Mouse (Mus musculus) v-Abl transformed pro-B cells (cell line): ENCODE measurements around the gene Gm2663.
"Not testable (repeated sequence)": the region's sequence is repeated elsewhere in the genome, so short reads cannot be mapped to it uniquely, and the experiment has no call there.

Source experiments
- in situ Hi-C, 2 experiments: fragments of 400-800 bp; cut with MboI; formaldehyde crosslinking; loops; one replicate each; pipeline ENCODE4 v1.15.1; 2025; ENCODE audit not compliant: unreplicated experiment in 2 of 2

Gm2663 gene

GRCm38 (mm10) chr6:40999379-40999778 lies at the start of gene Gm2663:
Gene Gm2663 (minus strand): TSS chr6:40999479.
- in situ Hi-C loops, result not testable (repeated sequence)

GRCm38 (mm10) chr6:41048602-41049001 lies 49.3 kb upstream of the Gm2663 start:
- in situ Hi-C loops, result loop anchor here (5.0 to 25.0 kb wide), 6 partner anchors 151 to 1814 kb away; partner anchors contain the start of genes Casp2 (in 1 of the 2), Tcaf3 (in 1 of the 2) and Tmem139 (in 1 of the 2)

GRCm38 (mm10) chr6:41047961-41048360 lies 48.7 kb upstream of the Gm2663 start:
- in situ Hi-C loops, result loop anchor here (5.0 to 25.0 kb wide), 6 partner anchors 151 to 1814 kb away; partner anchors contain the start of genes Casp2 (in 1 of the 2), Tcaf3 (in 1 of the 2) and Tmem139 (in 1 of the 2)

- in situ Hi-C loops, result loop anchor here (5.0 to 25.0 kb wide), 6 partner anchors 150 to 1815 kb away; partner anchors contain the start of genes Casp2 (in 1 of the 2), Tcaf3 (in 1 of the 2) and Tmem139 (in 1 of the 2)
These were observed 47.9 kb upstream of the Gm2663 start for GRCm38 (mm10) chr6:41047202-41047601.

GRCm38 (mm10) chr6:41046553-41046952 lies 47.3 kb upstream of the Gm2663 start:
- in situ Hi-C loops, result loop anchor here (5.0 to 25.0 kb wide), 6 partner anchors 149 to 1816 kb away; partner anchors contain the start of genes Casp2 (in 1 of the 2), Tcaf3 (in 1 of the 2) and Tmem139 (in 1 of the 2)

- in situ Hi-C loops, result loop anchor here (5.0 to 25.0 kb wide), 6 partner anchors 147 to 1818 kb away; partner anchors contain the start of genes Casp2 (in 1 of the 2), Tcaf3 (in 1 of the 2) and Tmem139 (in 1 of the 2)
These were observed 45.5 kb upstream of the Gm2663 start for GRCm38 (mm10) chr6:41044753-41045152.

GRCm38 (mm10) chr6:41044314-41044713 lies 45.0 kb upstream of the Gm2663 start:
- in situ Hi-C loops, result loop anchor here (10.0 to 25.0 kb wide), 4 partner anchors 220 to 1818 kb away; partner anchors contain the start of genes Casp2 (in 1 of the 2), Tcaf3 (in 1 of the 2) and Tmem139 (in 1 of the 2)

GRCm38 (mm10) chr6:41035409-41035808 lies 36.1 kb upstream of the Gm2663 start, which contains the start of gene 2210010C04Rik:
Gene 2210010C04Rik (minus strand): TSS chr6:41035509.
- in situ Hi-C loops, result loop anchor here in 1 of 2 experiments (25.0 kb wide), 2 partner anchors 1552 to 1827 kb away; partner anchors contain the start of gene Tcaf3

- in situ Hi-C loops, result loop anchor here in 1 of 2 experiments (25.0 kb wide), 2 partner anchors 1554 to 1829 kb away; partner anchors contain the start of gene Tcaf3
These were observed 33.5 kb upstream of the Gm2663 start for GRCm38 (mm10) chr6:41032802-41033201.

GRCm38 (mm10) chr6:41032231-41032630 lies 33.0 kb upstream of the Gm2663 start:
- in situ Hi-C loops, result loop anchor here in 1 of 2 experiments (25.0 kb wide), 2 partner anchors 1555 to 1830 kb away; partner anchors contain the start of gene Tcaf3

- in situ Hi-C loops, result loop anchor here in 1 of 2 experiments (25.0 kb wide), 2 partner anchors 1556 to 1831 kb away; partner anchors contain the start of gene Tcaf3
These were observed 31.5 kb upstream of the Gm2663 start for GRCm38 (mm10) chr6:41030821-41031220.

- in situ Hi-C loops, result loop anchor here in 1 of 2 experiments (25.0 kb wide), 2 partner anchors 1560 to 1835 kb away; partner anchors contain the start of gene Tcaf3
These were observed 27.8 kb upstream of the Gm2663 start for GRCm38 (mm10) chr6:41027053-41027452.

GRCm38 (mm10) chr6:41025873-41026650 lies 26.8 kb upstream of the Gm2663 start:
- in situ Hi-C loops, result loop anchor here in 1 of 2 experiments (25.0 kb wide), 2 partner anchors 1561 to 1836 kb away; partner anchors contain the start of gene Tcaf3

GRCm38 (mm10) chr6:41019140-41019539 lies 19.9 kb upstream of the Gm2663 start:
- in situ Hi-C loops, result no loop called here

GRCm38 (mm10) chr6:41018629-41019028 lies 19.4 kb upstream of the Gm2663 start:
- in situ Hi-C loops, result no loop called here

GRCm38 (mm10) chr6:41015065-41015464 lies 15.8 kb upstream of the Gm2663 start:
- in situ Hi-C loops, result no loop called here

- in situ Hi-C loops, result not testable (repeated sequence)
These were observed 34.8 kb downstream of the Gm2663 start, which contains the start of gene 1810009J06Rik for GRCm38 (mm10) chr6:40964454-40964853. Gene 1810009J06Rik (plus strand): TSS chr6:40964754.

GRCm38 (mm10) chr6:40953716-40954115 lies 45.6 kb downstream of the Gm2663 start:
- in situ Hi-C loops, result no loop called here

GRCm38 (mm10) chr6:40951770-40952169 lies 47.5 kb downstream of the Gm2663 start, which contains the start of gene Gm4744:
Gene Gm4744 (minus strand): TSS chr6:40951870.
- in situ Hi-C loops, result no loop called here
